Mouse (Mus musculus): ENCODE results near the gene Pde4d.

Gene Pde4d

GRCm38 (mm10) chr13:108598673-108599072 is 148.9 kb downstream of the Pde4d start:
- no peak for DNase-seq (ENCODE audit: low spot score)

- DNase-seq (ENCODE audit: low spot score), result no peak
Measured at GRCm38 (mm10) chr13:108599186-108599900, 149.6 kb downstream of the Pde4d start.

- no peak for DNase-seq (ENCODE audit: low spot score)
Measured at GRCm38 (mm10) chr13:108601021-108601420, 151.3 kb downstream of the Pde4d start.

GRCm38 (mm10) chr13:108603502-108603901 is 153.8 kb downstream of the Pde4d start:
- DNase-seq (ENCODE audit: low spot score), result no peak

- no peak for DNase-seq (ENCODE audit: low spot score)
Measured at GRCm38 (mm10) chr13:108604213-108604612, 154.5 kb downstream of the Pde4d start.

GRCm38 (mm10) chr13:108618207-108618606 is 168.5 kb downstream of the Pde4d start:
- DNase-seq (ENCODE audit: low spot score), result no peak

GRCm38 (mm10) chr13:108622681-108623080 is 172.9 kb downstream of the Pde4d start:
- DNase-seq (ENCODE audit: low spot score), result no peak

GRCm38 (mm10) chr13:108623929-108624328 is 174.2 kb downstream of the Pde4d start:
- no peak for DNase-seq (ENCODE audit: low spot score)

GRCm38 (mm10) chr13:108626166-108626565 is 176.4 kb downstream of the Pde4d start:
- no peak for DNase-seq (ENCODE audit: low spot score)

- DNase-seq (ENCODE audit: low spot score), result no peak
Measured at GRCm38 (mm10) chr13:108628501-108628900, 178.8 kb downstream of the Pde4d start.

GRCm38 (mm10) chr13:108630576-108630975 is 180.8 kb downstream of the Pde4d start:
- no peak for DNase-seq (ENCODE audit: low spot score)

GRCm38 (mm10) chr13:108631222-108631621 is 181.5 kb downstream of the Pde4d start:
- no peak for DNase-seq (ENCODE audit: low spot score)

- no peak for DNase-seq (ENCODE audit: low spot score)
Measured at GRCm38 (mm10) chr13:108636526-108636925, 186.8 kb downstream of the Pde4d start.

- no peak for DNase-seq (ENCODE audit: low spot score)
Measured at GRCm38 (mm10) chr13:108642259-108642658, 192.5 kb downstream of the Pde4d start.

GRCm38 (mm10) chr13:108646801-108647200 is 197.1 kb downstream of the Pde4d start:
- DNase-seq (ENCODE audit: low spot score), result no peak

- no peak for DNase-seq (ENCODE audit: low spot score)
Measured at GRCm38 (mm10) chr13:108647239-108647638, 197.5 kb downstream of the Pde4d start.

GRCm38 (mm10) chr13:108654026-108654723 is 204.4 kb downstream of the Pde4d start:
- no peak for DNase-seq (ENCODE audit: low spot score)

GRCm38 (mm10) chr13:108666579-108666978 is 216.8 kb downstream of the Pde4d start:
- no peak for DNase-seq (ENCODE audit: low spot score)

GRCm38 (mm10) chr13:108667077-108667476 is 217.3 kb downstream of the Pde4d start:
- DNase-seq (ENCODE audit: low spot score), result no peak

- DNase-seq (ENCODE audit: low spot score), result no peak
Measured at GRCm38 (mm10) chr13:108677056-108677455, 227.3 kb downstream of the Pde4d start.

- no peak for DNase-seq (ENCODE audit: low spot score)
Measured at GRCm38 (mm10) chr13:108683018-108683417, 233.3 kb downstream of the Pde4d start.

GRCm38 (mm10) chr13:108685817-108686216 is 236.1 kb downstream of the Pde4d start:
- DNase-seq (ENCODE audit: low spot score), result no peak

- DNase-seq (ENCODE audit: low spot score), result no peak
Measured at GRCm38 (mm10) chr13:108686262-108686661, 236.5 kb downstream of the Pde4d start.

GRCm38 (mm10) chr13:108686807-108687206 is 237.1 kb downstream of the Pde4d start:
- no peak for DNase-seq (ENCODE audit: low spot score)

Data from ovary, adult 18-20 months (tissue).